Mouse (Mus musculus): ENCODE measurements at regions not wholly inside any gene's neighbourhood (a gene's known extent, or its start where the extent isn't known, plus 50 kb on each side); places are given as distances from the start of the nearest gene placed in this dataset.
A peak's percentile ranks its signal among the peaks of the same experiment; 100 is the strongest.

DNA sequence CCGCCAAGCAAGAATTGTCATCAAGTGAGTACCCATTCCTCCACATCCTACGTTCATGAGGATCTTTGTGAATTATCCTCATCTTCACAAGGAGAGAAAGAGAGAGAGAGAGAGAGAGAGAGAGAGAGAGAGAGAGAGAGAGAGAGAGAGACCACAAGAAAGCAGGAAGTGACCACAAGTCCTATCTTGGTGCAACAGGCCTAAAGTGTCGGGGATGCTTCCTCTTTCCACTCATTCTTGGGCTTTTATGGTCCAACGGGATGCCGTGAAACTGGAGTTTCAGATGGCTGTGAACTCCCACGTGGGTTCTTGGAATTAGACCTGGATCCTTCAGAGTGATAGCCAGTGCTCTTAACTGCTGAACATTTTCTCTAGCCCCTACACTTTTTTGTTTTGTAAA, 53.1 kb upstream of the Rai14 start:
- DNase-seq: no peak

DNA sequence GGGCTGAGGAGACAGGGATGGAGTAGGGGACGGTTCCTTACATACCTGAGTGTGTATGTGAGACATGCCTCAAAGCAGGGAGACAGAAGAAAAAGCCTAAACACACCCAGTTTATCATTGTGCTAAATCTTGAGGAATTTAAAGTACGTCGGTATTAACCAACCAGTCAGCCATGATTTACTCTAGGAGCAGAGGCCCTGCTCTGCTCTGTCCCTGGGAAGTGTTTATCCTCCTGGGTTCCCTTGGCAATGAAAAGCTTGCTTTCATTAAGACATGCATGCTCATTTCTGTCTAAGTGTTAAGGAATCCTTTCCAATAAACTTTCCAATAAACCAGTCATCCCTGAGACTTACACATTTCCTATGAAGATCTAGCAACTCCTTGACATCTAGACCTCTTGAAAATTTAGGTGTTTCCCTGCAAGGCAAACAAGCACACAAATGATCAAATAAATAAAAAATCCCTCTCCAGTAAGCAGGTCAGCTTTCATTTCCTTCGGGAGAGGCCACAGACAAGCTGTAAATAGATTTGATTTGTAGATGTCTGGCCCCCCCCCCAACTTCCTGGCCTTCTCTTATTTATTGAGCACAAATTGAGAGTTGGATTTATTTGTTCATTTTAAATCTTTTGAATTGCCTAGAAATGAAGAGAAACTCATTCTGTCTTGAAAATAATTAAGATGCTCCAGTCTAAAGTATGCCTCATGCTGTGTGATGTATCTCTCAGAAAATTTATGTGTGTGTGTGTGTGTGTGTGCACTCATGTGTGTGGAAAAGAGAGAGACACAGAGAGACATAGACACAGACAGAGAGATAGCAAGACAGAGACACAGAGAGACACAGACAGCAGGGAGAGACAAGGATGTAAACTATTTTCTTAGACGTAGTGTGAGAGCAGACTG, 56.2 kb upstream of the Rai14 start:
- DNase-seq: no peak

DNA sequence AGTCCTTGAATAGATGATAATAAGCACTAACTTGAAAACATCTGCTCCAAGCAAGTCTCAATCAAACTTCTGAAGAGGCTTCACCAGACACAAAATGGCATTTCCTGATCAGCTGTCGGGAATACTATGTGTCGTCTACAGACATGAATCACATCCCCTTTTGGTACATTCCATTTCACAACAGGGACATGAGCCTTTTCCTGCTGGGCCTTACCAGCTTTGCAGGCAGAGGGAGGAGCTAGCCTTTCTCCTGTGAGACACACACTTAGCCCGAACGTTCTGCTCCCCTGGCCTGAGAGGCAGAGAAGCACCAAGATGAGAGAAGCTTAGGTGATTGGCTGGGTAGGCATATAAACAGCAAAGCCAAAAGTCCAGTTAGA, 56.9 kb upstream of the Rai14 start:
- DNase-seq: no peak

DNA sequence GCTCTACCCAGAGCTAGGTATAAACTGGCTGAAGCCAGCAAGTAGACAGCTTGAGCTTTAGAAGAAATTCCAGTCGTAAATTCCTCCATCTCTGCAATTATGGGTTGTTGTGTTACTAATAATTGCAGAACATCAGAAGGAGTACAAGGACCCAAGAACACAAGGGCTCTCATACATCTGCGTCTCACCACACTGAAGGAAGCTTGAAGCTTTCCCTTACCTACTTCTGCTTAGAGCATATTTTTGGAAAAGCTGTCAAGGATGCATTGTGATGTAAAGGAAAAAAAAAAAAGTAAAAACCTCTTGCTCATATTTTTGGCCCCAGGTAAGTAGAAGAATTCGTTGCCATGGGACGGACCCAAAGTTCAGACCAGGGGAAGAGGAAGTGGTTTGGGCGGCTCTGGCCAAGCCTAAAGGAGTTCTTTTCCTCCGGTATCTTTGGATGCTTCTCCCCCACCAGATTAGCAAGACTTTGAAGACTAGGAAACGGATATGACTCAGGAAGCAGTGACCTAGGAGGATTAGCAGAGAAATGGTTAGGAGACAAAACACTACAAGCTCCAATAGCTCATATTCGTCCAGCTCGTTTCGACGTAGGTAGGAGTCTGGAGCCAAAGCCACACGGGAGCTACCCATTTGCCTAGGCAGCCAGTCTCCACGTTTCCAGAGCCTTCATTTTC, 65.7 kb upstream of the Rai14 start:
- no peak for DNase-seq

DNA sequence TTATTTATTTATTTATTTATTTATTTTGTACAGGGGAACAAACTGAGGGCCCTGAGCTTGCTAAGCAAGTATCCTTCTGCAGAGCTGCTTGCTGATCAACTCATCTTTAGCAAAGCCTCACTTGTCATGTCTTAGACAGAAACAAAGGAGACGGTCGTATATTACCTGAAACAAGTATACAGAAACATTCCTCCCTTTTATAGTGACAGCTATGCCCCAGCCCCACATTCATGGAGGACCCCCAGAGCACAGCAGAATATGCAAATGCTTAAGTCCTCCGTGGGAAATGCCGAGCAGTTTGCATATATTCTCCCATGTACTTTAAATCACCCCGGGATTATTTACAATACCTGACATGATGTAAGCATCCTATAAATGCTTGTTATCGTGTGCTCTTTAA, 74.9 kb upstream of the Rai14 start:
- no peak for DNase-seq

DNA sequence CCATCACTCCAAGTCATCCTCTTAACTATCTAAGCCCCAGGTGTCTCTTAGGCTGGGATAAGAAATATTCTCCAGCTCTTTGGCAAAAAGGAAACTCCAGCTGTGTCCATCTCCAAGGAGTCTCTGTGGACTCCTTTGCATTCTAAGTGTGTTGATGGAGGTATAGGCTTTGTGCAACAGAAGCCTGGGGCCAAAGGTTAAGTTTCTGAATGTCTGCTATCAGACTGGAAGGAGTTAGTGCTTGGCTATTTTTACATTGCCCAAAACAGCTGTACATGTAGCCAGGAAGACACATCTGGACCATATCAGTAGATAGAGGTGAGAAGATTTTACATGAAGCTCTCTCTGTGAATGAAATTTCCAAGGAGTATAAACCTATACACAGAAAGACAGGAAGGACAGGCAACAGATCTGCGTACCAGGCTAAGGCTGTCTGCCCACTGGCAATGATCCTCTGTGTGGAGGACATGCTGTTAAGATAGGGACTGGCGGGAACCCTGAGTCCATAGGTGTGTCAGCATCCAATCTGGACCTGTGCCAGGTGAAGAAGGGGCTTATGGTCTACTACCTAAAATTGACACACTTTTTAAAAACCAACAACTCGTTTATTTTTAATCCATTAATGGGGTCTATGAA, 76.6 kb upstream of the Rai14 start:
- no peak for DNase-seq

DNA sequence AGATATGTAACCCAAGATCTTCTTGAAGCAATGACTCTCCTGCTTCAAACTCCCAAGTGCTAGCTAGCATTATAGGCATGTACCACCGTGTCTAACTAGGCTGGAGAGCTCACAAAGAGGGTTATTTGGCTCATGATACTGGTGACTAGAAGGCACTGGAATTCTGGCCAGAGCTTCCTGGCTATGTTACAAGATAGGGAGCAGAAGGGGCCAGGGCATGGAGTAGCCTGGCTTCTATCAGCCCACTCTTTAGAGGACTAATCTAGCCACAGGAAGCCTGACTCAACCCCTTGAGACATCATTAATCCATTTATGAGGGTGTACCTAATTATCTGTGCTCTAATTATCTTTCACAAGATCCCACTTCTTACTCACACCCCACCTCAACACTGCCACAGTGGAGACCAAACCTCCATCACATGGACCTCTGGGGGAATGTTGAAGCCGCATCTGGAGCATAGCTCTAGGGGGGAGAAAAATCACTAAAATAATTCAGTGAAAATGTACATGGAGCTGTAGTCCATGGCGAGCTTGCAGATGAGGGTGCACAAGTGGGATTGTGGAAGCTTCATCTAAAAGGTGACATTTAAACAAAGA, 77.2 kb upstream of the Rai14 start:
- no peak for DNase-seq

DNA sequence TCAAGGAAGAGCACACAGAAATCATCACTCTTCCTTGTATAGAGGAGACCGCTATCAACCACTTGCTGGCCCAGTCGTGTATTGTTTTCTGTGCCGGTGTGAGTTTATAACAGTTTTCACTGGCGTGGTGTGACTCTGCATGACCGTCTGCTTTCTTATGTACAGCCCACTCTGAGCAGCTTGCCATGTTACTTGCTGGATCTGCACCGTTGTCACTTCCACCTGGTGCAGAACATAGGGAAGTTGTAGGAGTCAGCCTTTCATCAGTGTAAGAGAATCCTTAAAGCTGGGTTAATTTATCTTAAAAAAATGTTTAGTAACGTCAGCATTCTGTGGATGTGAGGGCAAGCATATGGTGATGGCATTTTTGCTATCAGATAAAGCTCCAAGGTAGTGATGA, 77.7 kb upstream of the Rai14 start:
- no peak for DNase-seq

DNA sequence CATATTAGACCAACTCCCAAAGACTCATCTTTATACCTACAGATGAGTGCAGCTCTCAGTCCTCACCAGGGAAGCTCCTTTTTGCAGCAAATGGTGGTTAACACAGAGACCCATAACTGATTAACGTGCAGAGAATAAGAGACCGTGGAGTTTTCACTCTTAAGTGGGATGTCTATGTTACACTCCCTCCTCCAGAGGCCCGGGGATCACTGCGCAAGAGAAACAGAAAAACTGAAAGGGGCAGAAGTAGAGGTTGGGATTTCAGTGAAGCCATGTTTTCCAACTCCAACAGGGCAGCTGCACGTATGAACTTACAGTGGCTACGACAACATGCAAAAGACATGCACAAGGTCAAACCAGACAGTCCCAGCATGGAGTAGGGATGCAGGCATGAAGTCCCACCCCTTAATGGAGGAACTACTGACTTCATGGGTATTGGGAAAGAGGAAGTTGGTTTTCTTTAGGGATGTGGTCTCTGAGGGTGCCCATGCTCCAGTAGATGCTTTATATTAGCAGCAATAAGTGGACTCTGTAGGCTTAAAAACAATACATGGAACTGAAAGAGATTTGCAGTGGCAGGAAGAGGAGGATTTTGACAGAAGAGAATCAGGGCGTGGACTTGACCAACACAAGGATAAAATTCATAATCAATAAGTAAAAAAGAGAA, 80.8 kb upstream of the Rai14 start:
- DNase-seq: no peak

DNA sequence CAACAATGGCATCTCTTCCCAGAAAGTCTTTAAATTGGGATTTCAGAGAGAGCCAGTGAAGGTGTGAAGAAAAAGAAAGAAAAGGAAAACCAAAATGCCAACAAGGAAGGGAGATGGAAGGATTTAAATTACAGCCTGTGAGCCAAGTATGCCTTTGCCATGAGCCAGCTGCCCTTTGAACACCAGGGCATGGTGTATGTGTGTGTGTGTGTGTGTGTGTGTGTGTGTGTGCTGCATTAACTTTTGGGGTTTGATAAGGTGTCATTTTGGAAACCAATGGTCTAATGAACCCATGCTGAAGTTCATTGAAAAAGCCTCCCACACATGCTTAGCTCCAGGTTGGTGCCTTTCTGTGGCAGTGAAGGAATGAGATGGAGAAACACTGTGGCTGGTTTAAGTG, 85.2 kb upstream of the Rai14 start:
- no peak for DNase-seq

DNA sequence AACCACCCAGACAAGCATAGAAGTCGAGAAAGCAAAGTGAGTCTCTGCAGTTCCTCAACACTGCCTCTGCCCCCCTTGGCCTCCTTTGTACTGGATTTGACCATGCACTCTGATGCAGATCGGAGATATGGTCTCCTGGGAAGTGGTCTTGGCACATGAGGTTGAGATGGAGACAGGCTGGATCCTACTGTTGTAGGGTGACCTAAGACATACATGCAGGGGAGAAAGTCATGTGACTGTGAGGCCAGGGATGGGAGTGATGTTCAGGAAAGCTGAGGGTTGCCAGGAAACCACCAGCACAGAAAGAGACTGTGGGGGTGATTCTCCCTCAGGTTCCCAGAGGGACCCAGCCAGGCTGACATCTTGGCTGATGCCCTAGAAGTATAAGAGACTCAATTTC, 99.8 kb upstream of the Rai14 start:
- DNase-seq: no peak

DNA sequence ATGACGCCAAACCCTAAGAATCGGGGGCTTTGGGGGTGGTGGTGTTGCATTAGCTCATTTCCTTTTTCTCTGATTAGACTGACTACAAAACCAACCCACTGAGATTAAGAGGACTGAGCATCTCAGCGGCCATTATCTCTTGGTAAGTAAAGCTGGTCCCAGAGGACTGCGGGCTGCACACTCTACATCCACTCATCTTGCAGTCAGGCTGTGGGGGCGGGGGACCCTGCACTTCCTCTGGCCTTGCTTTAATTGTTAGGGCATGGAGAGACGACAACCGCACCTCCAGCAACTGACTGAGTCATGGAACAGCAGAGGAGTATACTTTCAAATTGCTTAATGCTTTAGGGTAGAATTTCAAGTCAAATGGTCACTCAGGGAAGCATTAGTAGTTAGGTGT, 100.3 kb upstream of the Rai14 start:
- peak; percentile 22 for DNase-seq

DNA sequence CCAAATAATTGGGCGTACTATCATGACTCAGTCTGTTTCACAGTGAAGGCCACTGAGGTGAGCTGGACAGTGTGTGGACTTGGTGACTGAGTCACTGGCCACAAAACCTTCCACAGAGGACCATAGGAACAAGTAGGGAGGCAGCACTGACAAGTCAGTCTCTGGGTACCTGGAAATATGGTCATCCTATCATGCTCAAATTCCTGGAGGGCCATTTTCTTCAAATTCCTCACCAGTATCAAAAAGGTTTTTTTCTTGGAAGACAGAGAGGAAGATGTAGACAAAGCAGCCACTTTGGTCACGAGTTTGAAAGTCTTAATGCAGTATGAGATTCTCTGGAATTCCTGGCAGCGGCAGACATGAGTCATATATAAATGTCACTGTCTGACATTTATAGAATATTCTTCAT, 101.8 kb upstream of the Rai14 start:
- no peak for DNase-seq

DNA sequence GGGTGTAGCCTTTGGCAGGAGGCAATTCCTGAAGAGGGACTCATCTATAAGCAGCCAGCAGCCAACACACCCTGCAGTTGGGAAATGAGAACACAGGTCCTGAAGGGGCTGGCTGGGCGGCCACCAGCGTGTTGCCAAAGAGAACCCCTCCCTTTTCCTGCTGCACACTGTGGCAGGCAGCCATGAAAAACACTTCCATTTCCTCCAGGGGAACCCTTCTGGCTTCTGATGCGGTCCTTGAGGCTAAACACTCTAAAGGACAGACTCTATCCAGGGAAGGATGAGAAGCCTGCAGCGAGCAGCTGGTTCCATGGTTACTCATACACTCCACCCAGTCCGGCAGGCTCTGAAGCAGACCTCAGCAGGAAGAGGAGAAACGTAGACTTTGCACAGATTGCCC, 103.8 kb upstream of the Rai14 start:
- DNase-seq: peak; percentile 11

DNA sequence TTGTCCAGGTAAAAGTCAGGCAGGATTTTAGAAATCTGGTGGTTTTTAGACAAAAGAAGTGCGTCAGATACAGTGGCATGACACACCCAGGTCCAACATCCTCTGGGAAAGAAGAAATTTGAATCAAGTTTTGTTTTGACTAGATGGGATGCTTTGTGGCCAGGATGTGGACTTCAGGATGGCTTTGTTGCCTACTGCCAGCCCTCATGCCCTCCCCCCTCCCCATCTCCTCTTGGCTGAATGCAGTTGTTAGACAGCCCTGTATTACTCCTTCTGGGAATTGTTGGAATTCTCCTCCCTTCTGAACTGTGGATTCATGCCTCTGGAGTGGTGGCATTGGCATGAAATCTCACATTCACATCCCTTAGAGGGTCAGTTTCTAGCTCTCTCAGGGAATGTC, 104.3 kb upstream of the Rai14 start:
- no peak for DNase-seq

DNA sequence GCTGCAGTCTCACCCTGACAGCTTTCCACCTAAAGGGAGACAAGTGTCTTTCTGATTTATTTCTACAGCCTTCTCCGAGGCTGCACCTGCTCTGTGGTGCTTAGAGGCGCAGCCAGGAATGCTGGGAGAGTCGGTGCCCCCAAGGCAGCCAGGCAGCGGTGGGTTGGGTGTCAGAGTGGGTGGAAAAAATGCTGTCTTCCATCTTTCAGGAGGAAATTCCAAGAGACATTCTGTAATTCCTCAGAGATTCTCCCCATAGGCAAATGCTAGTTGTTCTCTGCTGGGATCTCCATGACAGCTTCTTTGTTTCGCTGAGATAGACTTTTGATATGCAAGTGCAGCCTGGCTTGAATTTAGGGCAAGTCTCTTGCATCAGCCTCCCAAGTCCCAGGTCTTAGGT, 109.5 kb upstream of the Rai14 start:
- DNase-seq: no peak

DNA sequence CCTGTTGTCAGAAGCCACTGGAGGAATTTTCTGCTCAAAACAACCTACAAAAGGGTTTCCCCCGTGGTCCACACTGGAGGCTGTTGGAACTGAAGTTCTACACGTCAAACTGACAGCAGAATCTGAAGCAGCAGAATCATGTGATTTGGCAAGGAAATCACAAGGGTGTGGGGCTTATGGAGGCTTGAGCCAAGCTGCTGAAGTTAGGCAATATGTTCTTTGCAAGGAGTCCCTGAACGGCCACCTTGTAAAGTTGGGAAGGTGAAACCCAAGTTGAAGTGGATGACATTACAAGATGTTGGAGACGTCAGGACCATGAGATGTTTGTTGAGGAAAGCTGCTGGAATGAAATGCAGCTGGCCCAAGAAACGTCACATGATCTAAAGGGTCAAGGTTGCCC, 115.2 kb upstream of the Rai14 start:
- DNase-seq: no peak

DNA sequence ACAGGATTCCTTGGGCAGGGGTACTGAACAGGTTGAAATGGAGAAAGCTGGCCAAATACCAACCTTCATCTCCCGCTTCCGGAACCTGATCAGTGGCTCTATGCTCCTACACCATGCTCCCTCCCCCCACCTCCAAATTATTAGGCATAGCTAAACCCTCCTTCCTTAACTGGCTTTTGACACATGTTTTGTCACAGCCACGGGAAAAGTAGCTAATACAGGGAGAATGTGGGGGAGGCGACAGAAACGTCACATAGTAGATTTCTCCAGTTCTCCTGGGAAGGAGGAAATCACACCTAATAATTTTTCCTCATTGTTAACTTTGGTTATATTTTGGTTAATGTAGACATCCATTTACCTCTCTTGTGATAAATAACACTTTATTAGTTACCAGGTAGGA, 116.1 kb upstream of the Rai14 start:
- DNase-seq: no peak

DNA sequence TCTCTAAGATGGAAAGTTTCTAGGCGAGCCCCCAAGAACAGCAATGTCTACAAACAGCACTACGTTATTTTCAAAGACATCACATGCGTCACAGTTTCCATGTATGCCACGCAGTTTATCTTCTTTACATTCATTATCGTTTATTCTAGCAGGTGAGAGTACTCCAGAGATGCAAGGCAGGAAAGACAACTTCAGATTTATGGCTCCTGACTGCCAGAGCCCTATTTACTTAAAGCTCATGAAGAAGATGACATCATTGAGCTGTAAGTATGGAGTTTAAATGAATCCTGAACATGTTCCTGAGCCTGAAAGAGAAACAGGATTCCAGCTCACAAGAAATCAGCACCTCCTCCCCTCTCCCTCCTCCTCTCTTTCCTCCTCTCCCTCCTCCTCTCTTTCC, 116.7 kb upstream of the Rai14 start:
- DNase-seq: no peak

DNA sequence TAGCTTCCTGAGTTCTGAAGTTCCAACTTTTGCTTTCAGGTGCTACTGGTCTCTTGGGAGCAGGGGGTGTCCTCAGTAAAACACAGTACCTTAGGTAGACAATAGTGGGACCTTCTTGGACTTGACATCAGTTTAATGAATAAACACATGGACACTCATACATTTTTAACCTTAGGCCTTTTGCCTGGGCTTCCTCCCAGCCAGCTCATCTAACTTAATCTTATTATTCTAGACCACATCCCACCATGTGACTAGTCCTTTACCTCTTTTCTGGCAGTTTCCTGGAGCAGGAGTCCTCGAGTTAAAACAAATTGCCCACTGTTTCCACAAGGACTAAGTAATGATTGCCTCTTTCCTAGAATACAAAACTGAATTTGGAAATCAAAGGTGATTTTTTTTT, 117.9 kb upstream of the Rai14 start:
- no peak for DNase-seq

DNA sequence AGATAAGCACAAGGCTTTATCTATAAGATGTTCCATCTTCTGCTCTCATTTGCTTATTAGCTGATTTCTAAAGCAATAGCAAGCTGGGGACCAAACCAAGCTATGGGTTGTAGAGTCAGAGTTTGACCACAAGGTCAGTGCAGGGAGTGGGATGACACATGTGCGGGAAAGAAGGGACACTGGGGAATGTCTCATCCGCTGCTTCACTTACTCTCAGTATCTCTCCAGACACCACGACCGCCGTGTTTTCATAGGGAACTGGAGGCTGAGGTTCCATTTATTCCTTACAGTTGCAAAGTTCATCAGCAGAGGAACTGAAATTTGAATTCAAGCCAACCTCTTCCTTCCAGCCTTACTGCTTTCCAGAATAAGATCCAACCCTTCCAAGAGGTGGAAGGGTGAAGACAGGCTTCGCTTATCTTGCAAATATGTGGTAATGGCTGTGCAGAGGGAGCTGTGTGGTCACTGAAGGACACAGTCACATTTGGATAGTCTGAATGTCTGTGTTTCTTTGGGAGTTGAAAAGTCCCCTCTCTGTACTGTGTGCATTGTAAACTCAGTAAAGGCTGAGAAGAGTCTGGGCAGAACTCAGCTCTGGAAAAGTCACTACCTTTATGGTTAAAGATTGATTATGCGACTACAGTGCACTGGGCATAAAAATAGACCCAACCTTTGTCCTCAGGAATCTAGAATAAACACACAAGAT, 118.1 kb upstream of the C1qtnf3 start:
- DNase-seq: peak; percentile 5

DNA sequence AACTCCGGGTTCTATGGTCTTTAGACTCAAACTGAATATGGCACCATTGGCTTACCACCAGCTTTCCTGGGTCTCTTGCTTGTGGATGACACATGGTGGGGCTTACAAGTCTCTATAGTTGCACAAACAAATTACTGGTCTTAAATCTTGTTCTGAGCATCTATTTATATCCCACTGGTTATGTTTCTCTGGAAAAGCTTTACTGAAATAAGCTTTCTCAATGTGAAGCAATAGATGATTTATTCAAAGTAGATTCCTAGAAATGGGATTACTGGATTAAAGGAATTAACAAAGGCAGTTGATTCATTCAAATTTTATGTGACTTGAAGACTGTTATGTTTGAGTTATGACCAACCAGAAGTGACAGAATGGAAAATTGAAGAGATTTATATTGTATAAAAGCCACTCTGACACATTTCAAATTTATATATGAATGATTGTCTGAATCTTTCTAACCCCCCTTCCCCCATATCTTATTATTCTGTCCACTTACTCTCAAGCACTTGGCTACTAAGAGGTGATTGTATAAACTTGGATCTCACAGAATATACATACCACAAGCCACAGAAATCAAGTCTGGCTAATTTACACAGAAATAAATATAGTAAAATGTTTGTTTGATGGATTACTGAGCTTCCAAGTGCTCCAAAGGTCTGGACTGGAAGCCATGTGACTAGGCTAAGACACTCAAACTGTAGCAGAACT, 113.4 kb upstream of the C1qtnf3 start:
- DNase-seq: no peak

Data from liver (tissue).